Mouse (Mus musculus): ENCODE results near the gene Pm20d1. TPM values are rescaled to one million over a fixed set of nuclear protein-coding genes. Genes with fewer than 3 reads are reported as not detected.

Pm20d1 gene
- polyA plus RNA-seq (2017; shearing (Covaris generic)): 0.61 TPM

GRCm38 (mm10) chr1:131797202-131797909 lies at the start of gene Pm20d1:
Gene Pm20d1, plus strand, starts transcription at chr1:131797381.

DNA sequence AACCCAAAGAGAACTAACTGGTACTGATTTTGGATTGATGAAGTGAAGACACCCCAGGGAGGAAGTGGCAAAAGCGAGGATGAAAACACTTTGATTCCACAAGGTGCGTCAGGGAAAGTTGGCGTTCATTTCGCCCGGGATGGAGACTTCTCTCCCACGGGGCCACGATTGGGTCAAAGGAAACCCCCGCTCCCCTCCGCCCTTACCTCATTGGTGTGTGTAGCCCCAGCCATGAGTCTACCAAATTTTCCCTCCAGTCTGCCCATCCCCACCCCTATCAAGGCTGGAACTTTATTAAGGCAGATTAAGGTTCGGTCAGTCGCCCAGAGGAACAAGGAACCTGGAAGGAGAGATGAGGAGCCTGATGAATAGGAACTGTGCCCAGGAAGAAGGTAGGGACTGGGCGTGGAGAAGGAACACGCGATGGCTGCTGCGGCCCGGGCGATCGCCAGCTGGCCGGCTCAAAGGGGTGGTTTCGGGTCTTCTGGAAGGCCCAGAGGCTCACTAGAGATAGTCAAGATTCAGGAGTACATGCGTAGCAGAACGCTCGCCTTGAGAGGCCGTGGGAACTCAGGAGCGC lies 30.1 kb downstream of the Pm20d1 start, which contains the start of gene Slc41a1:
Gene Slc41a1, plus strand, starts transcription at position 287 of the 580 bp plus-strand sequence.

DNA sequence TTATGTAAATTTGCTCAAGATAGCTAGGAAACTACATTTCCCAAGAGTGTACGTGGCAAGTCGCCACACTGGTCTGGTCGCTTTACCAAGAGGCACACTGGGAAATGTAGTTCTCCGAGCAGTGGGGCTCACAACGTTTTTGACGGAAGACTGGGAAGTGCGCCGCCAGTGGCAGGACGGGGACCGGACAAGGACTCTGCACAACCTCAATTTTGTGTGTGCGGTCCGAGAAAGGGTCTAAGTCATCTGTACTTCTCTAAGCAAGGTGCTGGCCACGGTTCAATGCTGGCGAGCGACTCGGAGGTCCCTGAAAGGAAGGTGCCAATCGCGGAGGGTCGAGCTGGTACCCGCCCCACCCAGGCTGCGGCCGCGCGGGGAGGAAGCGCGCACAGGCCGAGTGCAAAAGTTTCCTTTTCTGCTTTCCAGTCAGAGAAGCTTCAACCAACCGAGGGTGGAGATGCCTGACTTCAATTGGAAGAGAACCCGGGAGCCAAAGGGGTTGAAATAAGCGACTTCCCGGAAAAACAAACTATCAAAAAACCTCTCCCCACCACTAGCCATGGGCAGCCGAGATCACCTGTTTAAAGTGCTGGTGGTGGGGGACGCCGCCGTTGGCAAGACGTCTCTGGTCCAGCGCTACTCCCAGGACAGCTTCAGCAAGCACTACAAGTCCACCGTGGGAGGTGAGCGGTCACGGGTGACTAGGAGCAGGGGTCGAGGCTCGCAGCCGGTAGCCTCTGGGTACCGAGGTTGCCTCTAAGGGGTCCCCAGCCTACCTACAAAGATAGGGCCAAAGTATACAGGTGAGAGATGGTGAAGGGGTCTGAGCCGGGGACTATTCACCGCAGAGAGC lies 70.1 kb downstream of the Pm20d1 start, which contains the start of gene Rab29:
Gene Rab29, plus strand, starts transcription at position 132 of the 853 bp plus-strand sequence.

Other genes starting within 250 kb of the Pm20d1 start
- gene Avpr1b, start 198.1 kb upstream of the Pm20d1 start, polyA plus RNA-seq (2017; shearing (Covaris generic)): 0.18 TPM
- 18.9 TPM for gene Ctse, start 159.1 kb upstream of the Pm20d1 start, polyA plus RNA-seq (2017; shearing (Covaris generic))
- gene Rab7b, start 108.7 kb upstream of the Pm20d1 start, polyA plus RNA-seq (2017; shearing (Covaris generic)): not detected
- gene Slc26a9, start 53.4 kb upstream of the Pm20d1 start, polyA plus RNA-seq (2017; shearing (Covaris generic)): not detected
- 73.1 TPM for gene Slc41a1, start 30.1 kb downstream of the Pm20d1 start, polyA plus RNA-seq (2017; shearing (Covaris generic))
- 17.5 TPM for gene Rab29, start 69.8 kb downstream of the Pm20d1 start, polyA plus RNA-seq (2017; shearing (Covaris generic))
- 52.6 TPM for gene Nucks1, start 113.2 kb downstream of the Pm20d1 start, polyA plus RNA-seq (2017; shearing (Covaris generic))
- not detected for gene Slc45a3, start 165.6 kb downstream of the Pm20d1 start, polyA plus RNA-seq (2017; shearing (Covaris generic))
- 113 TPM for gene Elk4, start 210.2 kb downstream of the Pm20d1 start, polyA plus RNA-seq (2017; shearing (Covaris generic))

Measured in effector memory CD4-positive, alpha-beta T cell, adult 7 months (primary cell).